Mouse (Mus musculus) cortical plate, adult 2 months (tissue): ENCODE data around the gene Susd5.

Source experiments
- CTCF ChIP-seq: fragments of 200-500 bp; IDR thresholded peaks from 2 replicates; pipeline ENCODE4 v1.5.1; 2011; ENCODE audit warnings: mild to moderate bottlenecking, control low read depth, low read length; ENCODE audit not compliant: insufficient read depth; ENCODE audit errors: extremely low read depth
- POLR2A ChIP-seq: fragments of 200-500 bp; IDR thresholded peaks from 2 replicates; pipeline ENCODE4 v1.6.1; 2011; ENCODE audit warnings: mild to moderate bottlenecking, low read length, control low read depth; ENCODE audit not compliant: insufficient read depth; ENCODE audit errors: extremely low read depth

GRCm38 (mm10) chr9:114040945-114041344, 16.0 kb upstream of the Susd5 start:
- TF ChIP-seq POLR2A: no peak
- TF ChIP-seq CTCF: peak; percentile 32; the same call in 1 of the 2 replicates
